Mouse (Mus musculus) heart, embryonic 15.5 days (tissue): Measurements from ENCODE around the gene Txlna. TPM values are rescaled to one million over a fixed set of nuclear protein-coding genes. Genes with fewer than 3 reads are reported as not detected.

Experiments
- ATAC-seq: fragments of 200-750 bp; cut with Nextera tagmentation; replicated peaks from 2 replicates; pipeline ENCODE4 v1.8.0; 2017; ENCODE audit warnings: low read depth, moderate TSS enrichment; ENCODE audit not compliant: insufficient number of reproducible peaks, insufficient read depth, low FRiP score
- H3K27ac ChIP-seq: fragments of 300-500 bp; sonication (generic); 2 replicates; pipeline ENCODE4 v1.5.1; 2015; ENCODE audit warnings: mild to moderate bottlenecking, inconsistent platforms
- H3K27me3 ChIP-seq: fragments of 300-500 bp; sonication (generic); 2 replicates; pipeline ENCODE4 v1.6.1; 2015; ENCODE audit warnings: inconsistent platforms
- H3K36me3 ChIP-seq: fragments of 300-500 bp; sonication (generic); 2 replicates; pipeline ENCODE4 v1.6.1; 2015; ENCODE audit warnings: mild to moderate bottlenecking, inconsistent platforms
- H3K4me1 ChIP-seq: fragments of 300-500 bp; sonication (generic); replicated peaks from 2 replicates; pipeline ENCODE4 v1.6.1; 2015; ENCODE audit warnings: inconsistent platforms
- H3K4me2 ChIP-seq: fragments of 300-500 bp; sonication (generic); 2 replicates; pipeline ENCODE4 v1.6.1; 2015; ENCODE audit warnings: inconsistent platforms, mild to moderate bottlenecking, moderate library complexity
- H3K4me3 ChIP-seq: fragments of 300-500 bp; sonication (generic); 2 replicates; pipeline ENCODE4 v1.5.1; 2015; ENCODE audit warnings: mild to moderate bottlenecking, inconsistent platforms
- H3K9ac ChIP-seq: fragments of 300-500 bp; sonication (generic); 2 replicates; pipeline ENCODE4 v1.6.1; 2015; ENCODE audit warnings: mild to moderate bottlenecking, inconsistent platforms
- H3K9me3 ChIP-seq: fragments of 300-500 bp; sonication (generic); replicated peaks from 2 replicates; pipeline ENCODE4 v1.6.1; 2016; ENCODE audit warnings: inconsistent platforms
- WGBS: fragments of 180-500 bp; shearing (Covaris S2); methylation state at CpG from one replicate; pipeline ENCODE4 v1.1.7; 2015; ENCODE audit warnings: mixed read lengths; 5-methylcytosine and 5-hydroxymethylcytosine counted together
- polyA plus RNA-seq: library from polyadenylated mRNA; unstranded; fragments of >200 nt; fragmentation: Nextera tagmentation; extraction: Ambion mirVana; gene quantifications from 2 replicates; pipeline ENCODE4 v1.2.1, GENCODE M21; 2015

Txlna gene
- polyA plus RNA-seq, 1 experiment from 2014 or later, result 38.4 TPM

- ATAC-seq, result no peak
- WGBS, result 93% methylated on average over 8 of the region's 8 CpGs
Measured at GRCm38 (mm10) chr4:129650359-129650758, 9.5 kb upstream of the Txlna start.

GRCm38 (mm10) chr4:129648656-129649055 is 7.8 kb upstream of the Txlna start:
- no peak for ATAC-seq
- H3K4me2 ChIP-seq, result no peak overlapping the region

More at GRCm38 (mm10) chr4:129650359-129650758, 9.5 kb upstream of the Txlna start:
- peaks cover 92% of the 10 kb centered on the region for H3K36me3 ChIP-seq
- H3K4me3 ChIP-seq, result no peak overlapping the region
- H3K9ac ChIP-seq, result no peak overlapping the region
- H3K4me2 ChIP-seq, result no peak overlapping the region
- H3K4me1 ChIP-seq, result no peaks in the 10 kb centered on the region
- H3K9me3 ChIP-seq, result no peaks in the 10 kb centered on the region
- H3K27me3 ChIP-seq, result no peaks in the 10 kb centered on the region
- no peak overlapping the region for H3K27ac ChIP-seq

GRCm38 (mm10) chr4:129645204-129645603 is 4.3 kb upstream of the Txlna start:
- no peak overlapping the region for H3K27ac ChIP-seq
- H3K9ac ChIP-seq, result no peak overlapping the region
- H3K4me1 ChIP-seq, result peaks cover 5% of the 10 kb centered on the region
- 80% methylated on average over 6 of the region's 6 CpGs for WGBS
- H3K27me3 ChIP-seq, result no peaks in the 10 kb centered on the region
- H3K9me3 ChIP-seq, result no peaks in the 10 kb centered on the region
- H3K36me3 ChIP-seq, result peaks cover 50% of the 10 kb centered on the region
- no peak overlapping the region for H3K4me2 ChIP-seq
- no peak overlapping the region for H3K4me3 ChIP-seq
- no peak for ATAC-seq

More at GRCm38 (mm10) chr4:129648656-129649055, 7.8 kb upstream of the Txlna start:
- H3K27ac ChIP-seq, result no peak overlapping the region
- H3K9ac ChIP-seq, result no peak overlapping the region
- no peaks in the 10 kb centered on the region for H3K4me1 ChIP-seq
- WGBS, result 65% methylated on average over 1 of the region's 1 CpGs
- H3K9me3 ChIP-seq, result no peaks in the 10 kb centered on the region
- H3K27me3 ChIP-seq, result no peaks in the 10 kb centered on the region
- H3K36me3 ChIP-seq, result peaks cover 77% of the 10 kb centered on the region
- no peak overlapping the region for H3K4me3 ChIP-seq

GRCm38 (mm10) chr4:129641756-129642155 is 891 bp upstream of the Txlna start:
- Histone ChIP-seq H3K27ac (peak overlapping the region; percentile 35; the same call in 1 of the 2 replicates), H3K4me2 (peak overlapping the region; percentile 81; the same call in 1 of the 2 replicates), H3K36me3 (peaks cover 37% of the 10 kb centered on the region), H3K4me1 (peaks cover 32% of the 10 kb centered on the region), H3K9me3 (no peaks in the 10 kb centered on the region), H3K4me3 (no peak overlapping the region), H3K27me3 (no peaks in the 10 kb centered on the region), H3K9ac (no peak overlapping the region)
- 53% methylated on average over 5 of the region's 5 CpGs for WGBS
- no peak for ATAC-seq

- Histone ChIP-seq H3K36me3 (peaks cover 37% of the 10 kb centered on the region), H3K9ac (peak overlapping the region; percentile 73), H3K9me3 (no peaks in the 10 kb centered on the region), H3K4me3 (peak overlapping the region; percentile 73), H3K27ac (peak overlapping the region; percentile 97), H3K4me2 (peak overlapping the region; percentile 81), H3K27me3 (no peaks in the 10 kb centered on the region), H3K4me1 (peaks cover 32% of the 10 kb centered on the region)
- no peak for ATAC-seq
- WGBS, result 1% methylated on average over 17 of the region's 17 CpGs
Measured at GRCm38 (mm10) chr4:129640101-129640637, 696 bp downstream of the Txlna start.

- Histone ChIP-seq H3K4me3 (peak overlapping the region; percentile 73), H3K4me2 (peak overlapping the region; percentile 81), H3K27me3 (no peaks in the 10 kb centered on the region), H3K9me3 (no peaks in the 10 kb centered on the region), H3K27ac (peak overlapping the region; percentile 97; the same call in 1 of the 2 replicates), H3K36me3 (peaks cover 46% of the 10 kb centered on the region), H3K4me1 (peaks cover 32% of the 10 kb centered on the region), H3K9ac (peak overlapping the region; percentile 73)
- 78% methylated on average over 15 of the region's 15 CpGs for WGBS
- no peak for ATAC-seq
Measured at GRCm38 (mm10) chr4:129639221-129639620, 1.6 kb downstream of the Txlna start.

GRCm38 (mm10) chr4:129633852-129634251 is 7.0 kb downstream of the Txlna start:
- Histone ChIP-seq H3K4me3 (no peak overlapping the region), H3K9me3 (no peaks in the 10 kb centered on the region), H3K4me2 (no peak overlapping the region), H3K4me1 (peaks cover 22% of the 10 kb centered on the region), H3K9ac (no peak overlapping the region), H3K27ac (no peak overlapping the region), H3K36me3 (peaks cover 94% of the 10 kb centered on the region), H3K27me3 (no peaks in the 10 kb centered on the region)
- no peak for ATAC-seq
- 93% methylated on average over 6 of the region's 6 CpGs for WGBS

GRCm38 (mm10) chr4:129631867-129632266 is 9.0 kb downstream of the Txlna start:
- WGBS, result 88% methylated on average over 12 of the region's 12 CpGs
- H3K4me2 ChIP-seq, result no peak overlapping the region
- no peak overlapping the region for H3K9ac ChIP-seq
- peaks cover 98% of the 10 kb centered on the region for H3K36me3 ChIP-seq
- H3K4me1 ChIP-seq, result peaks cover 8% of the 10 kb centered on the region
- H3K27ac ChIP-seq, result no peak overlapping the region
- H3K9me3 ChIP-seq, result no peaks in the 10 kb centered on the region
- no peak overlapping the region for H3K4me3 ChIP-seq
- no peak for ATAC-seq
- H3K27me3 ChIP-seq, result no peaks in the 10 kb centered on the region

GRCm38 (mm10) chr4:129630944-129631343 is 9.9 kb downstream of the Txlna start:
- Histone ChIP-seq H3K9ac (no peak overlapping the region), H3K27me3 (no peaks in the 10 kb centered on the region), H3K36me3 (peaks cover 94% of the 10 kb centered on the region), H3K4me3 (no peak overlapping the region), H3K4me2 (no peak overlapping the region), H3K27ac (no peak overlapping the region), H3K9me3 (no peaks in the 10 kb centered on the region), H3K4me1 (peaks cover 8% of the 10 kb centered on the region; the same call in 1 of the 2 replicates)
- no peak for ATAC-seq
- WGBS, result 75% methylated on average over 4 of the region's 4 CpGs

- Histone ChIP-seq H3K27me3 (no peaks in the 10 kb centered on the region), H3K9ac (no peak overlapping the region), H3K4me2 (no peak overlapping the region), H3K9me3 (no peaks in the 10 kb centered on the region), H3K36me3 (peaks cover 45% of the 10 kb centered on the region), H3K4me3 (no peak overlapping the region), H3K4me1 (peaks cover 34% of the 10 kb centered on the region), H3K27ac (no peak overlapping the region)
- 74% methylated on average over 6 of the region's 6 CpGs for WGBS
- ATAC-seq, result no peak
Measured at GRCm38 (mm10) chr4:129626035-129626434, 14.8 kb downstream of the Txlna start.

GRCm38 (mm10) chr4:129625496-129625895 is 15.4 kb downstream of the Txlna start:
- H3K36me3 ChIP-seq, result peaks cover 40% of the 10 kb centered on the region
- H3K4me3 ChIP-seq, result no peak overlapping the region
- peak overlapping the region; percentile 89 for H3K27ac ChIP-seq

GRCm38 (mm10) chr4:129625029-129625370 is 15.9 kb downstream of the Txlna start:
- Histone ChIP-seq H3K4me3 (peak overlapping the region; percentile 77), H3K27ac (peak overlapping the region; percentile 89), H3K9ac (peak overlapping the region; percentile 84), H3K9me3 (no peaks in the 10 kb centered on the region), H3K4me1 (peaks cover 38% of the 10 kb centered on the region), H3K36me3 (peaks cover 35% of the 10 kb centered on the region), H3K27me3 (no peaks in the 10 kb centered on the region), H3K4me2 (peak overlapping the region; percentile 87)
- 1% methylated on average over 6 of the region's 6 CpGs for WGBS
- no peak for ATAC-seq

More at GRCm38 (mm10) chr4:129625496-129625895, 15.4 kb downstream of the Txlna start:
- H3K4me2 ChIP-seq, result peak overlapping the region; percentile 87
- no peaks in the 10 kb centered on the region for H3K27me3 ChIP-seq
- 0 out of 2 replicates have a peak overlapping the region, but pooled peaks have one; percentile 84 for H3K9ac ChIP-seq
- H3K9me3 ChIP-seq, result no peaks in the 10 kb centered on the region
- 49% methylated on average over 4 of the region's 4 CpGs for WGBS
- H3K4me1 ChIP-seq, result peaks cover 38% of the 10 kb centered on the region
- no peak for ATAC-seq
